Mouse (Mus musculus): ENCODE measurements at regions not wholly inside any gene's neighbourhood (a gene's known extent, or its start where the extent isn't known, plus 50 kb on each side); places are given as distances from the start of the nearest gene placed in this dataset.
A peak's percentile ranks its signal among the peaks of the same experiment; 100 is the strongest.

DNA sequence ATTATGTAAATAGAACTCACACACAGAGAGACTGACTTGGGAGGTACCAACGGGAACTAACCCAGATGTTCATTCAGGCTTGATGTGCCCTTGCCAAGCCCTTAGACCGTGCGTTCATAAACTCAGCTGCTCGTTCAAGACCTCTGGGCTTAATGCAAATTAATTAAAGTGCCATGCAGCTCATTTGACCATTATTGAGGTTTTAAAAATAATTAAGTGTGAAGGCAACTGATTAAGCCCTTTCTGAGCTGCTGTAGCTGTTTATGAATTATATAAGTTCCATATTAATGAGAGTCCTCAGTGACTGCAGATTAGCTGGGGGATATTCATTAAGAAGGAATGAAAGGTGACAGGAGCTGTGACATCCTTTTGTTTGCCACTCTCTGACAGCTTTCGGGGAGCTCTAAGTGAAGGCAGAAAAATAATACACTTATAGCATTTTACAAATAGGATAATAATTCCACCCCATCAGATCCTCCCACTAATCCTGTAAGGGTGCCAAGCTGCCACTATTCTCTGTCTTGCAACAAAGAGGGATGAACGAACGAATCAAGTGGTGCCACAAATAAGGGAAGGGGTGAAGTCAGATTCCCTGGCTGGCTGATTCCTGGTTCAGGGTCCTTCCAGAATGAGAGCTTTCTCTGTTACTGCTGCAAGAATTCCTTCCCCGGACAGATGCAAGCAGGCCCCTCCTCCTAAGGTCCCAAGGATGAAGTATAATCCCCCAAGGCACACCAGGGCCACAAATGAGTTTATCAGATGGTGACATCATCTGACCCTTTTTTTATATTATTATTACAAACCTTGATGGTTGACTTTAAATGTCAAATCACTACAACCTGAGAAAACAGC lies 184.7 kb upstream of the Nckap5 start:
- no peak for ATAC-seq (replicated peaks; ENCODE audit: low read depth, poor library complexity, severe bottlenecking)

DNA sequence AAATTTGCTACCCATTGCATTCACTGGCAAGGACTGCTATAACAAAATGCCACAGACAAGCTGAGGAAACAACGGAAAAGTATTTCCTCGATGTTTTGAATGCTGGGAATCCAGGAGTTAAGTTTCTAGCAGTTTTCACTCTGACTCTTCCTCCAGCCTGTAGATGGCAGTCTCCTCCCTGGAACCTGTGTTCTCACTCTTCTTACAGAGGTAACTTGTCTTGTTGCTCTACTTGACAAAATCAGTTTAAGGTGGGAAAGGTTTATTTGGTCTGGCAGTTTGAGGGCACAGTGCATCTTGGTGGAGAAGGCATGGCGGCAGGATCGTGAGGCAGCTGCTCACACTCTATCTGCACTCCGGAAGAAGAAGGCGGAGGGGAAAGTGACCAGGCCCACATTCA lies 181.3 kb upstream of the Nckap5 start:
- 0 out of 2 replicates have a peak, but pooled peaks have one; percentile 47 for ATAC-seq (replicated peaks; ENCODE audit: low read depth, poor library complexity, severe bottlenecking)

DNA sequence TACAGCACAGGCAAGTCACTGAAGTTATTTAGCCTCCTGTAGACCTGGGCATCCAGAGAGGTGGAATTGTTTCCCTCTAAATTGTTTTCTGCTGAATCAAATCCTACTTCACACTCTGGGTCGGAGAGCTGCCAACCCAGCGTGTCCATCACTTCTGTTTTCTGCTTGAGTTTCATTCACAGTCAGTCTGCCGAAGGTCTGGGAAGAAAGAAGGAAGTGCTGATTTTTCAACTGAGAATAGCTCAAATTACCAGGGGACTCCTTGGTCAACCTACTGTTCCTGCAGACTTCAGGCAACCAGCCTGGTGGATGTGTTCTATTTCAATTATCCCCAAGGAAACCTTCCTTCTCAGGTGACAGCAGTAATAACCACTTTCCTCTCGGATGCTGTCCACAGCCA lies 179.1 kb upstream of the Nckap5 start:
- ATAC-seq (replicated peaks; ENCODE audit: low read depth, poor library complexity, severe bottlenecking), result peak; percentile 54

DNA sequence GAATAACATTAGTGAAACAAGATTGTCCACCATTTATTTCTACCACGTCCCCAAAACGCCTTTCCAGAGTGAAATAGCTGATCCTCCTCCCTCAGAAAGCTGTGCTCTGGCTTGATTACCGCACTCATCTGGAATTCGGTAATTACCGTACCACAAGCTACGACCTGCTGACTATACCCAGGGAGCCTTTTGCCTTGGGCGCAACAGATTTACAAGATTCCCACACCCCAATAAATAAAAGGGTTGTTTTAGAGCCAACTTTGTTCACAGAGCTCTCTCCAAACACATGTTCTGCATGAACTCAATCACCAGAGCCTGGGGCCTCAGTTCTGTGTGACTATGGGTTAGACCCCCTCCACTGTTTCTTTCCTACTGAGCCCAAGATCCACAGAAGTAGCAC lies 171.1 kb upstream of the Nckap5 start:
- ATAC-seq (replicated peaks; ENCODE audit: low read depth, poor library complexity, severe bottlenecking), result no peak

DNA sequence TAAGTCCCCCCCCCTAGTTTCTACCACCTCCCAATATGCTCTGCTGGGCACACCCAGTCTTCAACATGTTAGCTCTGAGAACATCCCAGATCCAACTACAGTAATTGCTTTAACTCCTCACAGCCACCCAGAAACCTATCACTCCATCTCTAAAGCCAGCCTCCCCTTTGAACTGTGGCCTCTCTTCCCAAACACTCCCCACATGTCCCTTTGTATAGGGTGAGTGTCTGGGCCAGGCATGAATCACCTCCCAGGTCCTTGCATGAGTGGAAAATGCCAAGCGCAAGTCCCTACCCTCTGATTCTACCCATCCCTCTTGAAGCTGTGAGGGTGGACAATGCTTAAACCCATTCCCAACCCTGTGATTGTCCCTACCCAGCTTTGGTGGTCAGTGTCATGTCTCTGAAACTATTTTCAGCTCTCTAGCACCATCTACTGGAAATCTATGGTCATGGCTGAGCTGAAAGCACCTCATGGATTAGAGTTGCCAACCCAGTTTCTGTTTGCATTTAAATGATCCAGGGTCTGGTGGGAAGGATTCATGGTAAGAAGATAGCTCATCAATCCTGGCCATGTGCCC lies 162.6 kb upstream of the Nckap5 start:
- peak; percentile 88 for ATAC-seq (replicated peaks; ENCODE audit: low read depth, poor library complexity, severe bottlenecking)

DNA sequence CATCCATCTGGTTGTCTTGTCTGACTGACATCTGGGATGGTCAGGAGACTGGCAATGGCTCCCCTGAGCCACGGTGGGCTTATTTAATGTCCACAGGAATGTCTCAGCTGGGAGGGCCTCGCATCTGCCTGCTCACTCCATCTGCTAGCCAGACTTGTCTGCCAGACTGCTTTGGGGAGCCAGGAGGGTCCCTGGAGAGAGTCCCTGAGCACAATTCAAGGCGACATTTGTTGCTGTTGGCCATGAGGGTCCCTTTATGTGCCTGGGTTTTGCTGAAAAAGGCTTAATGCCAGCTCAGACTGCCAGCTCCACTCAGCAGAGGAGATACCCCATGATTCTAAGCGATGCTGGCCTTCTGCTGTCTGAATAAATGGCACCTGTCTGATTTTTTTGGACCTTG lies 161.8 kb upstream of the Nckap5 start:
- ATAC-seq (replicated peaks; ENCODE audit: low read depth, poor library complexity, severe bottlenecking), result no peak

DNA sequence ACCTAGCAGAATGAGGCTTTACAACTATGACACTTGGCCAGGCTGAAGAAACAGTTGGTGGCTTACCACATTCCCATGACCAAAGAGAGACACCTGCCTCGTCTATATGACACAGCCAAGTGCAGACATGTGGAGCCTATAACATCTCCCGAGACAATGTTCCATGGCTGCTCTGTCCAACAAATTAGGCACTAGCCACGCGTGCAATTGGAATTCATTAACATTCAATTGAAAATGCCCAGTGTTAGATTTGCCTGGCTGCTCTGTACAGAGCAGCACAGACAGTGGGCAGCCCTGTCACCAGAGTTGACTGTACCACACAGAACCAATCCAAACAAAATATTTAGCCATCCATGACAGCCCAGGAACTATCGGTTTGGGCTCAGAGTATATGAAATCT lies 152.2 kb upstream of the Nckap5 start:
- no peak for ATAC-seq (replicated peaks; ENCODE audit: low read depth, poor library complexity, severe bottlenecking)

DNA sequence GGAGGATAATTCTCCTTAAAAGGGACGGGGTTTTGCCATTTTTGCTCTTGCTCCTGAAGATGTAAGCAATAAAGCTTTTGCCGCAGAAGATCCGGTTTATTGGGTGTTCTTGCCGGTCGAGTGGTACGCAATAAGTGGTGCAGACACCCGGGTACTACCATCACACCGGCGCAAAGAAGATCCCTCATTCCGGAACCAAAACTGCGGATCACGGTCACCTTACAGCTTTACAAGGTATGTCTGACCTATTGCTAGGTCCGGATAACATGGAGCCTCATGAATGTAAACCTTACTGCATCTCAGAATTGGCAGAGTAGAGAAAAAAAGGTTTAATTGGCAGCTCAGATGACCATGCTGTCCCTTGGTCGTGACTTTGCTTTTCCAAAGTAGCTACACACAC lies 149.7 kb upstream of the Nckap5 start:
- ATAC-seq (replicated peaks; ENCODE audit: low read depth, poor library complexity, severe bottlenecking), result no peak

DNA sequence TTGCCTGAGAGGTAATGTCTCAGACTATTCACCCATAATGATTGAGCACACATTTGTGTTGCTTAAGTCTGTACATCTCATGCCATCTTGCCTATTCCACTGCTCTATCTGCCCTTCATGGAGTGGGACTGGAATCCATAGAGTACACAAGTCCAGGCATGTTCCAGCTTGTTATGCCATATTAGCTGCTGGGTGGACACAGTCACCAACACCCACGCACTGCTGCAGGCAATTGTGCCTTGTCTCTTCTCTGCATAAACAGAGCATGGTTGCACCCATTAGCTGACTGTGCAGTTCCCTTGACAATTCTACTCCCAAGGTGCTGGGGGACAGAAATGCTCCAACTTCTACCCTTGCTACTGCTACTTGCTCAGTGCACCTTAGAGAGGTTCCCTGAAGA lies 143.3 kb upstream of the Nckap5 start:
- ATAC-seq (replicated peaks; ENCODE audit: low read depth, poor library complexity, severe bottlenecking), result no peak

DNA sequence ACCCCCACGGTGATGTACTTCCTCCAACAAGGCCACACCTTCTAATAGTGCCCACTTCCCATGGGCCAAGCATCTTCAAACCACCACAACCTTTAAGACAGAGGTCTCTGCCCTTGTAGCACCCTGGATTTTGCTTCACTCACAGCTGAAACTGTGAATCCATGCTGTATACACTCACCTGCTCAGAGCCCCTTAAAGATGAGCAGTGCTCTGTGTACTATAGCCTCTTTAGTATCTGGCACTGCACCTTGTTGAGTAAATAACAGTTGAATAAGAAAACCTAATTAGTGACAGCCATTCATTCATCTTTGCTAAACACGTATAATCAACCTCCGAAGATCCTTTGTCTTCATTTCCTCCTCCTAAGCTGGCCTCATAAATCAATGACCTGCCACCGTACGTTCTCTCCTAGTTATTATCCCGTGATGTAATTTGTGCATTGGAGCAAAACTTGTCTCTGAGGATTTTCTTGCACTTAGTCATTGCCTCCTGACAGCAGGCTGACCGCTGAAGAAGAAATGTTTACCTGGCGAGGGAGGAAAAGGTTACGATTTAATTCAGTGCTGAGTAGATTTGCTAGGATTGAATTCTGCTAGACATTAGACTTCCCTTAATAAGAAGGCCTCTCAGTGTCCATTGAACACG lies 141.3 kb upstream of the Nckap5 start:
- ATAC-seq (replicated peaks; ENCODE audit: low read depth, poor library complexity, severe bottlenecking), result no peak

DNA sequence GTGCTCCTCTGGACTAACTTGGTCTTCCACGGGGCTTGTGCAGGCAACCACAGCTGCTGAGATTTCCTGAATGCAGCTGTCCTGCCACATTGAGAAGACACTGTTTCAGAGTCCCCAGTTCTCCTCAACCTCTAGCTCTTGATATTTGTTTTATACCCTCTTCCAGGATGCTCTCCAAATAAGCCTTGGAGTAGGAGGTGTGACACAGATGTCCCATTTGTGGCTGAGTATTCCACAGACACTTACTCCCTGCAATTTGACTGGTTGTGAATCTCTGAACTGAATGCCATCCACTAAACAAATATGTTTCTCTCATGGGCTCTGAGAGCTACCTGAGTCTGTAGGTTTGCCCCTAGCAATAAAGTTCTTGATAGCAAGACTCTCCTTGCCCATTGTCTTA lies 140.5 kb upstream of the Nckap5 start:
- no peak for ATAC-seq (replicated peaks; ENCODE audit: low read depth, poor library complexity, severe bottlenecking)

DNA sequence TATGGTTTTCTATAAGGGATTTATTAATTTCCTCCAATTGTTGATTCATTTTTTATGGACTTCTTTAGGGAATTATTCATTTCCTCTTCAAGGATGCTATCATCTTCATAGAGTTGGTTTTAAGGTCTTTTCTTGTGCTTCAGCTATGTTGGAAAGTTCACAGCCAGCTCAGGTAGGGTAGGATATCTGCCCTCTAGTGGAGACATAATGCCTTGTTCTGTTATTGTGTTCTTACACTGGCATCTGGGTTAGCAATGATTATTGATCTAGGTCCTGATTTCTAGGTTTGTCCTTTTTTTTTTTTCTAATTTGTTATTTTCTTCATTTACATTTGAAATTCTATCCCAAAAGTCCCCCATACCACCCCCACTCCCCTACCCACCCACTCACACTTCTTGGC lies 135.8 kb upstream of the Nckap5 start:
- no peak for ATAC-seq (replicated peaks; ENCODE audit: low read depth, poor library complexity, severe bottlenecking)

DNA sequence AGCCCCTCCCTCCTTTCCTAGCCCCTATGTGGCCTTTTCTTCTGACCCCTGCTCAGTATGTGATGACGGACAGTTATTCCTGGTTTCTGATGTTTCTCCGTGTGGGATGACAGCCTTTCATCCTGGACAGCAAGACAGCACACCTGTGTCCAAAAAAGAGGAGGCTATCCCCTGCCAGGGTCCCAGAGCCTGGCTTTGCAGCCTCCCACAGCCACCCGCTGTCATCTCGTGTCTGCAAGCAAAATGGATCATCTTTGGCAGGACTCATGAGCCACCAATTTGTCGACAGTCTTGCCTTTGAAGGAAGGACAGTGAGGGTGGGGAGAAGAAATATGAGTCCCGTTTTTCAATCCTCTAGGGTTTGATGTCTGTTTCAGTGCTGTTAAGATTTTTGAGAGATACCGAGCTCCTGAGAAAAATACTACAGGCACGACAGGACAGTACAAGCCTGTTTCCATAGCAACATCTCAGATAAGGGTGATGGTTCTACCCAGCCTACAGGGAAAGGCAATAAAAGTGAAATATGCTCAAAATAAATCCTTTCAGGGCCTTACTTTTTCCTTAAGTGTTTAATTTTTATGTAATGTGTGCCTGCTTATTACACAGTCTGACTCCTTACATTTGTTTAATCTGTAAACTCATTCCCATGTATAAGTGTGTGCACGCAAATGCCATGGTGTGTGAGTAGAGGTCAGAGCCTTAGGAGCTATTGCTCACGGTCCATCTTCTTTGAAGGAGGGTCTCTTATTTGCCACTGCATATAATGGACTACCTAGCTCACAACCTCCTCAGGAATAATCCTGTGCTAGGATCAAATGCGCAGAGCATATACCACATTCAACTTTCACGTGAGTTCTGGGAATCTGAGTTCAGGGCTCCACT lies 125.5 kb upstream of the Nckap5 start:
- ATAC-seq (replicated peaks; ENCODE audit: low read depth, poor library complexity, severe bottlenecking), result no peak

DNA sequence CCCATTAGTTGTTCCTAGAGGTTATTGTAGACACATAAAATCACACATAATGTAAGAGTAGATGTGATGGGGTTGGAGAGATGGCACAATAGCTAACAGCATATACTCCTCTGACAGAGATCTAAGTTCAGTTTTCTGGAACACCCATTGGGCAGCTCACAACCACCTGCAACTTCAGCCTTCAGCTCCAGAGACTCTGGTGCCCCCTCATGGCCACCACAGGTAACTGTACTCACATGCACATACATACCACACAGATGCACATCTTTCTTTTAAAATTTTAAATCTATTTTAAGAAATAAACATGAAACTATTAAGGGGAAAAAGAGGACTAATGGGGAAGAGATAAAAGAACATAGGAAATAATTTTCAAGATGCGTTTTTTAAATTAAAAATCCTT lies 117.3 kb upstream of the Nckap5 start:
- ATAC-seq (replicated peaks; ENCODE audit: low read depth, poor library complexity, severe bottlenecking), result no peak

DNA sequence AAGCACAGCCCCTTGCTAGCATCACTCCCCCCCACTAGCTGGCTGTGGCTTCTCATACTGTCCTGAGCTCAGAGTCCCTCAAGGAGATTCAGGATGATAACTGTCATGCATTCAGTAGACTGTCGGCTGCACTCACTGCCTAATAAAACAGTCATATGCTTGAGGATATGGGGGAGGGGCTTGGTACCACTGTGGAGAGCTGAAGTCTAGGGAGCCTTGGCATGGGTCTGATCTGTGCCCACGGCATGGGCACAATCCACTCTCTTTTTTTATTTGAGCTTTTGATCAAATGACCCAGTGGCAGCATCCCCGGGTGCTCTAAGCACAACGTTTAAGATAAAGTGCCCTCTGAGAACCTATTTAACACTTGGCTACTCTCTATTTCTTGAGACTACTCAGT lies 102.1 kb upstream of the Nckap5 start:
- ATAC-seq (replicated peaks; ENCODE audit: low read depth, poor library complexity, severe bottlenecking), result no peak

DNA sequence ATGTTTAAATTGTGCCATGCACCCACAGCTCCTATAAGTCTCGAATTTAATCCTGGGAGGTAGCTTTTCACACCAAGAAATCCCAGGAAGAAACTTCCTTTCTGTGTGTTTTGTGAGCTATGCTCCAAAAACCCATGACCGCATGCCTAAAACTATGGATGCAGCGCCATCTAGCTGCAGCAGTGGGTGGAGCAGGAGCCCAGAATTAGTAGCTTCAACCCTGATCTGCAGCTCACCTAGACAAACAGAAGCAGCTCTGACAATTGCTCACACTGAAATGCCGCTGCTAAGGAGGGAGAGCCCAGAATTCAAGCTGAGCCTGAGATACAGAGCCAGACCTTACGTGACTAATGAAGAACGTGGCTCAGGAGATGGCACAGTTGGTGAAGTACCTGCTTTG lies 101.2 kb upstream of the Nckap5 start:
- ATAC-seq (replicated peaks; ENCODE audit: low read depth, poor library complexity, severe bottlenecking), result peak; percentile 85

DNA sequence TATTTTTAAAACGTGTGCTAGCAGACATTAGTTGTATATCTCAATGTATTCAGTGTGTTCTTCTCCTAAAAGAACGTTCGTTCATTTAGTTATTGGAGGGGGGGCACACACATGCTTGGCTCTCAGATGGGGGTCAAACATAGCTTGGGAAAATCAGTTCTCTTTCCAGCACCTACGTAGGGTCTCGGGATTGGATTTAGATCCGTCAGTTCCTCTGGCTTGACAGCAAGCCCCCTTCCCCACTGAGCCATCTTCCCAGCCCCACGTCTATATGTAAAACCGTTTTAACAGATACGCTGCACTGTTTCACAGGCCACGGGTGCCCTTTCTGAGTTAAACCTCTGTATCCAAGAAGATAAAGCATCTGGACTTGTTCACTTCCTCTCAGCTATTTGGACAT lies 100.5 kb upstream of the Nckap5 start:
- ATAC-seq (replicated peaks; ENCODE audit: low read depth, poor library complexity, severe bottlenecking), result no peak

DNA sequence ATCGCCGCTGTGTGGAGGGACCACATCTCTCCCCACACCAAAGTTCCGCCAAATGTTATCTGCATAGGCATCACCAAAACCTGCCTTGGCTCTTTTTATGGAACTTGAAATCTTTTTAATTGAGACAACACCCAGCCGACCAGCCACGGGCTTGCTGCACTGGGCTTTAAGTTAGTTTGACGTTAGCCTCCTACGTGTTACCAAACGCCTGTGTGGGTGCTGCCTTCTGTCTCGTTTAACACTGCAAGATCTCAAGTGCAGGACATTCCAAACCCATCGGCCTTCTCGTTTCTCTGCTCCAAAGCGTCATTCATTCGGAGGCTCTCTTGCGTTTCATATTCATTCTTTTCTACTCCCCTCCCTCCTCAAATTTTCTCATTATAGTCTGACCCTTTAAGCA lies 100.0 kb upstream of the Nckap5 start:
- ATAC-seq (replicated peaks; ENCODE audit: low read depth, poor library complexity, severe bottlenecking), result no peak

DNA sequence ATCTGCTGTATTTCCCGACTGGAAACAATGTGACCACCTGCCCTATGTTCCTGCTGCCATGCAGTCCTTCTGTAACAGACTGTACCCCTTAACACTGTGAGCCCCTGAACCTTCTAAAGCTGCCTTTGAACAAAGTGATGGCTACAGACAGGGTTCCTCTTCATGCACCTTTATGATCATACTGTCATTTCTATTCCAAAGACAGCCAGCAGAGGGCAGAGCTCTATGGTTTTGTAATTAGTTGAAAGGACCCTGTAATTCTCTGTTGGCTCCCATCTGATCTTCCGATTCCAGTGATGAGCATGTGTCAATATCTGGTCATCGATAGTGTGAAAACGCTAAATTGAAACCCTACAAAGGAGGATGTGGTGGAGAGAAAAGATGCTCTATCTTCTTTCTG lies 99.1 kb upstream of the Nckap5 start:
- 0 out of 2 replicates have a peak, but pooled peaks have one; percentile 41 for ATAC-seq (replicated peaks; ENCODE audit: low read depth, poor library complexity, severe bottlenecking)

DNA sequence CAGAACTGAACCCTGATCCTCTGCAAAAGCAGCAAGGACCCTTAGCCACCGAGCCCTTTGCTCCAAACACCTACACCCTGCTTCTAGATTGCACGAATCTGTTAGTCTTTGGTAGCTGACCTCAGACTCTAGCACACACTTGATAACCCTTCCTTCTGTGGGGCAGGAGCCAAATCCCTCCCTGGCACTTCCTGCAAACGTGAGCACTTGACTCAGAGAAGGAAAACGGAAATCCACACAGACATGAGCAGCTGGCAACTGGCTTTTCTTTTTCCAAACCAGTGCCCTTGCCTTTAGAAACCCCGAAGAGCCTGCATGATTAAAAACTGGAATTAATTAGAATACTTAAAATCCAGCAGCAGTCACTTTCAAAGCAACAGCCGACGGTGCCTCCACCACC lies 97.6 kb upstream of the Nckap5 start:
- ATAC-seq (replicated peaks; ENCODE audit: low read depth, poor library complexity, severe bottlenecking), result 0 out of 2 replicates have a peak, but pooled peaks have one; percentile 26
